ENCODE assay signal across 18 mouse cellular contexts in genomic region chr14:26764827-26765226, GRCm38 (mm10).
DNase-seq lines count a peak whose midpoint lies in the region; ATAC-seq and TF ChIP-seq lines count a peak whose summit lies in the region.
"Had no signal": no experiment of that assay in that cellular context is flagged by ENCODE, and none has a peak within 500 bp of the region (broad histone marks: within the 10 kb centered on the region; RNA-seq: fewer than 3 reads in every experiment).

No protein-coding gene starts in this region.

- TF ChIP-seq CTCF in lung, adult 2 months (IDR thresholded peaks at IDR 0.05; ENCODE audit: insufficient read depth, low read length) = no peak
- no peak for TF ChIP-seq CTCF in liver, postnatal 0 days (IDR thresholded peaks at IDR 0.05; ENCODE audit: low read depth)

- H3K4me1 ChIP-seq in heart, embryonic 11.5 days (ENCODE audit: control insufficient read depth, insufficient read depth, low read length) = no peaks in the 10 kb centered on the region
- no peaks in the 10 kb centered on the region for H3K4me1 ChIP-seq in lung, adult 2 months (ENCODE audit: control insufficient read depth, insufficient read depth, low read length)
- H3K4me1 ChIP-seq in forebrain, embryonic 13.5 days = no peaks in the 10 kb centered on the region
- H3K4me1 ChIP-seq in liver, postnatal 0 days (ENCODE audit: insufficient read depth) = no peaks in the 10 kb centered on the region
- H3K4me1 ChIP-seq: forebrain, embryonic 12.5 days; heart, embryonic 10.5 days; hindbrain, embryonic 13.5 days; midbrain, embryonic 15.5 days had no signal

- H3K36me3 ChIP-seq in heart, embryonic 11.5 days (ENCODE audit: control insufficient read depth, insufficient read depth, low read length) = no peaks in the 10 kb centered on the region
- no peaks in the 10 kb centered on the region for H3K36me3 ChIP-seq in macrophage (ENCODE audit: inconsistent target)
- no peaks in the 10 kb centered on the region for H3K36me3 ChIP-seq in forebrain, embryonic 13.5 days (ENCODE audit: poor library complexity, severe bottlenecking)
- no peaks in the 10 kb centered on the region for H3K36me3 ChIP-seq in liver, postnatal 0 days (replicated peaks; ENCODE audit: insufficient read depth, low read length)
- H3K36me3 ChIP-seq: forebrain, embryonic 12.5 days; heart, embryonic 10.5 days; hindbrain, embryonic 13.5 days; midbrain, embryonic 15.5 days had no signal

- WGBS in heart, embryonic 11.5 days (ENCODE audit: insufficient replicate concordance) = 73% methylated on average over 6 of the region's 6 CpGs
- 35% methylated on average over 6 of the region's 6 CpGs for WGBS in lung, adult 2 months
- WGBS in macrophage (ENCODE audit: missing documents) = 40% methylated on average over 6 of the region's 6 CpGs
- 91% methylated on average over 6 of the region's 6 CpGs for WGBS in forebrain, embryonic 13.5 days
- 30% methylated on average over 6 of the region's 6 CpGs for WGBS in liver, postnatal 0 days (ENCODE audit: insufficient replicate concordance)

- no peak overlapping the region for H3K27ac ChIP-seq in heart, embryonic 11.5 days (ENCODE audit: low read depth, low read length)
- peak overlapping the region; percentile 53 for H3K27ac ChIP-seq in macrophage
- no peak overlapping the region for H3K27ac ChIP-seq in forebrain, embryonic 13.5 days
- H3K27ac ChIP-seq in liver, postnatal 0 days (ENCODE audit: low read depth) = no peak overlapping the region
- H3K27ac ChIP-seq: forebrain, embryonic 12.5 days; heart, embryonic 10.5 days; hindbrain, embryonic 13.5 days; midbrain, embryonic 15.5 days had no signal

- H3K9me3 ChIP-seq in heart, embryonic 11.5 days (replicated peaks; ENCODE audit: control insufficient read depth, low read length) = no peaks in the 10 kb centered on the region; the same call in 1 of the 2 replicates
- peaks cover 13% of the 10 kb centered on the region for H3K9me3 ChIP-seq in forebrain, embryonic 13.5 days (replicated peaks)
- H3K9me3 ChIP-seq in liver, postnatal 0 days (ENCODE audit: low read length) = no peaks in the 10 kb centered on the region

- no peaks in the 10 kb centered on the region for H3K79me2 ChIP-seq in macrophage (ENCODE audit: inconsistent target)

- H3K4me2 ChIP-seq in heart, embryonic 11.5 days = no peak overlapping the region
- no peak overlapping the region for H3K4me2 ChIP-seq in forebrain, embryonic 13.5 days
- no peak overlapping the region for H3K4me2 ChIP-seq in liver, postnatal 0 days (ENCODE audit: low read depth, low read length)
- H3K4me2 ChIP-seq: forebrain, embryonic 12.5 days; hindbrain, embryonic 13.5 days; midbrain, embryonic 15.5 days had no signal

- H3K9ac ChIP-seq in heart, embryonic 11.5 days (ENCODE audit: low read depth, low read length) = no peak overlapping the region
- no peak overlapping the region for H3K9ac ChIP-seq in forebrain, embryonic 13.5 days
- no peak overlapping the region for H3K9ac ChIP-seq in liver, postnatal 0 days (replicated peaks)
- H3K9ac ChIP-seq: forebrain, embryonic 12.5 days; hindbrain, embryonic 13.5 days; midbrain, embryonic 15.5 days had no signal

- TF ChIP-seq POLR2A in lung, adult 2 months (IDR thresholded peaks at IDR 0.05; ENCODE audit: borderline replicate concordance, extremely low read depth, low read depth, low read length) = no peak

- peak; percentile 5 to 20 for DNase-seq in heart, adult 9 months (ENCODE audit: low spot score in 2 of 2)
- DNase-seq in lung, postnatal 14 days = peak; percentile 5
- no peak for DNase-seq in lung, adult 2 months
- peak; percentile 19 for DNase-seq in CD4-positive helper T cell, adult 2 months (ENCODE audit: low read depth, low spot score)
- DNase-seq in liver, postnatal 0 days = no peak
- DNase-seq: cerebellum, adult 9-10 months; gastrocnemius, postnatal 25 days; heart, postnatal 14 days; left cerebral cortex, postnatal 4 days; liver; right cerebral cortex, postnatal 14 days had no signal

- H3K27me3 ChIP-seq in heart, embryonic 11.5 days (ENCODE audit: control insufficient read depth, insufficient read depth, low read length) = no peaks in the 10 kb centered on the region
- no peaks in the 10 kb centered on the region for H3K27me3 ChIP-seq in forebrain, embryonic 13.5 days
- H3K27me3 ChIP-seq in liver, postnatal 0 days (ENCODE audit: insufficient read depth, low read length) = no peaks in the 10 kb centered on the region
- H3K27me3 ChIP-seq: forebrain, embryonic 12.5 days; hindbrain, embryonic 13.5 days; midbrain, embryonic 15.5 days had no signal

- no peak overlapping the region for H3K4me3 ChIP-seq in heart, embryonic 11.5 days (ENCODE audit: low read depth, low read length)
- H3K4me3 ChIP-seq in lung, adult 2 months (replicated peaks; ENCODE audit: extremely low read depth, low read depth, low read length) = no peak overlapping the region
- no peak overlapping the region for H3K4me3 ChIP-seq in macrophage (ENCODE audit: inconsistent target)
- no peak overlapping the region for H3K4me3 ChIP-seq in forebrain, embryonic 13.5 days
- no peak overlapping the region for H3K4me3 ChIP-seq in liver, postnatal 0 days (ENCODE audit: low read depth, low read length)
- H3K4me3 ChIP-seq: forebrain, embryonic 12.5 days; heart, embryonic 10.5 days; hindbrain, embryonic 13.5 days; midbrain, embryonic 15.5 days had no signal

- no peak for TF ChIP-seq EP300 in liver, postnatal 0 days (IDR thresholded peaks at IDR 0.05; ENCODE audit: low read depth)

- no peak for ATAC-seq in heart, embryonic 11.5 days (replicated peaks; ENCODE audit: insufficient number of reproducible peaks, low FRiP score, low TSS enrichment)
- no peak for ATAC-seq in forebrain, embryonic 13.5 days
- ATAC-seq in liver, postnatal 0 days = no peak
- ATAC-seq: midbrain, embryonic 15.5 days had no signal

Comparison
In these comparisons a context has a peak if more than half of its experiments do, and no peak if none do; other contexts are left out.
1. DNase-seq: peak in heart, adult 9 months (2 of 2), lung, postnatal 14 days (single experiment) and CD4-positive helper T cell, adult 2 months (single experiment); none in lung, adult 2 months (single experiment) and liver, postnatal 0 days (single experiment).